Mouse (Mus musculus) central nervous system, embryonic 18 days (tissue): ENCODE measurements around the gene Gm11020. TPM values are rescaled to one million over a fixed set of nuclear protein-coding genes. Genes with fewer than 3 reads are reported as not detected.

Source experiments
- polyA plus RNA-seq: library from polyadenylated mRNA; depleted of rRNA; stranded (reverse); fragments of >200 nt; gene quantifications from 2 replicates; pipeline ENCODE4 v1.2.3, GENCODE M21; 2012; rRNA removed

Gm11020 gene
- not detected in 2 replicates for polyA plus RNA-seq

DNA sequence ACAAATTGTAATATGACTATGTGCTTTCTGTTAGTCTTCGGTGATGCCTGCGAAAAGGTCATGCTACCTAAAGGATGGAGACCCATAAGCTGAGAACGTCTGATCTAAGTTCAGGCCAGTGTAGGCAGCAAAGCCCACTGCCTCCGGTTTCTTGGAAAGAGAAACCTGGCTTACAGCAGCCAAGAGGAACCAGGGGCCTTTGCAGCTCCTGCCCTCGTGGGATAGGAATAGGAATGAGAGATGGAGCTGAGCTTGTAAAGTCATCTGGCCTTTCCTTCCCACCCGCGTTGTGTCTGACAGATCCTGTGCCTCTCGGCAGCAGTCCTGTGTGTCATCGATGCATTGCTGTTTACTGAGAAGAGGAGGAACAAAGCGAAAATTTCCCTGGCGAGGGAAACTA is at the start of gene Gm11020:
Gene Gm11020 (plus strand): TSS at position 301 of the 400 bp plus-strand sequence.

DNA sequence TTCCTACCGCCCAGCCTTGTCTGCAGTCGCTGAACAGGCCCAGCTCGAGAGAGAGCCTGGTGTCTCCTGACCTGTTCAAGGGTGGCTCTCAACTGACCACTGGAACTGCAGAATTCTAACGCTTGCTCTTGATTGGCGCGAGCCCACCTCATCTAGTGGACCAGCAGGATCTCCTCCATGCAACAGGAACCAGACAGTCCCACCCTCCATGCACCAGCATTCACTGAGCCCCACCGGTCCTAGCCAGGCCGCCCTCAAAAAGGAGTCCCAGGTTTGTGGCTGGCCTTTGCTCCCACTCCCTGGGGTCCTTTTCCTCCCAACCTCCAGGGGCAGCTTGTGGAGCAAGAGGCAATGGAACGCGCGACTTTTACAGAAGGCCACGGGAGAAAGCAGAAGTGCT is 28.3 kb upstream of the Gm11020 start, which contains the start of gene Cmtm2a:
Gene Cmtm2a (minus strand): TSS at position 101 of the 400 bp plus-strand sequence.

DNA sequence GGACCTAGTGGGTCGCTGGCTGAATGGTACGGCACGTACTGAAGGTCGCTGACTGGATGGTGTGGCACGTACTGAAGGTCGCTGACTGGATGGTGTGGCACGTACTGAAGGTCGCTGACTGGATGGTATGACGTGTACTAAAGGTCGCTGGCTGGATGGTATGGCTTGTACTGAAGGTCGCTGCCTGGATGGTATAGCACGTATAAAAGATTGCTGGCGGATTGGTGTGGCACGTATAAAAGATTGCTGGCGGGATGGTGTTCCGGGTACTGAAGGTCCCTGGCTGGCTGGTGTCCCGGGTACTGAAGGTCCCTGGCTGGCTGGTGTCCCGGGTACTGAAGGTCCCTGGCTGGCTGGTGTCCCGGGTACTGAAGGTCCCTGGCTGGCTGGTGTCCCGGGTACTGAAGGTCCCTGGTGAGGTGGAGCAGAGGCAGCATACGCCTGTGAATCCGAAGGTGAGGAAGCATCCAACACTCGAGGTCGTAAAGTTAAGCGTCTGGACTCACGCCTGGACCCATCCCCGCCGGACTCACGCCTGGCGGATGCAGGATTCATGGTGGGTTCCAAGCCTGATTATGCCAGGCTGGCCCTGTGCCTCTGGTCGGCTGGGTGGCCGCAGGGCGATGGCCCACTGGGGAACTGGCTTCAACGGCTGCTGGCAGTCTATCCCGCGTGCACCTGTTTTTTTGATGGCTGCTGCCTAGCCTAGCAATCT is 11.8 kb upstream of the Gm11020 start, which contains the start of the genes Gm45711 and Cmtm1:
Gene Gm45711 (minus strand): TSS at position 641 of the 715 bp plus-strand sequence.
Gene Cmtm1 (minus strand): TSS at position 705 of the 715 bp plus-strand sequence.

DNA sequence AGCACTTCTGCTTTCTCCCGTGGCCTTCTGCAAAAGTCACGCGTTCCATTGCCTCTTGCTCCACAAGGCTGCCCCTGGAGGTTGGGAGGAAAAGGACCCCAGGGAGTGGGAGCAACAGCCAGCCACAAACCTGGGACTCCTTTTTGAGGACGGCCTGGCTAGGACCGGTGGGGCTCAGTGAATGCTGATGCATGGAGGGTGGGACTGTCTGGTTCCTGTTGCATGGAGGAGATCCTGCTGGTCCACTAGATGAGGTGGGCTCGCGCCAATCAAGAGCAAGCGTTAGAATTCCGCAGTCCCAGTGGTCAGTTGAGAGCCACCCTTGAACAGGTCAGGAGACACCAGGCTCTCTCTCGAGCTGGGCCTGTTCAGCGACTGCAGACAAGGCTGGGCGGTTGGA is 563 bp downstream of the Gm11020 start, which contains the start of gene Cmtm2b:
Gene Cmtm2b (plus strand): TSS at position 301 of the 400 bp plus-strand sequence.

DNA sequence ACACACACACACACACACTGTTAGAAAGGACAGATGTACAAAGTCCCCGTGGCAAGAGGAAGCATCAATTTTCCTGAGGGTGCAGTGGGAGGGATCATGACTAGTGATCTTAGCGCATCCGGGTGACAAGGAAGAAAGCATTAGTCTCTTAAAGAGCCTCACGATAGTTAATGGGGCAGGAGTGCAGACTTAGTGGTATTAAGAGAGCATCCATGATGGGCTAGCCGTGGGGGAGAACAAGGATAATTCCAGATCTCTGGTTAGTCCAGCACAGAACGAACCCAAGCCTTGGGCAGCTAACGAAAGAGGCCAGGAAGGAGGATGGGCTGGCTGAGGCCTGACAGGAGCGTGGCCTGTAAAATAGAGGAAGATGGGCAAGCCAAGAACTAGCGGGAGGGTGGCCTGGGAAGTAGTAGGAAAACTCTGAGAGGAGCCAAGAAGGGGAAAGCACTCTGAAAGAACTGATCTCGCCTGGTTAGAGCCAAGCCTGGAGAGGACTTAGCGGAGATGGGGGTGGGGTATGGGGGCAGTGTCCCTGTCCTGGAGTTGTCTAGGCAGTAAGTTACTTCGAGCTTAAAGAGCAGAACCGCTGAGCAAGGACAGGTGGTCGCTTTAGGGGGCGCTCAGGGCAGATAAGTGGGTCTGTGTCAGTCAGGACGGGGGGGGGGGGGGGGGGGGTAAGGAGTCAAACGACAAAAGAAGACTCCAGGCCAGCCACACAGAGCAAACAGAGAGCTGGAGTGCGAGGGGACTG is 18.0 kb downstream of the Gm11020 start, which contains the start of gene Cmtm3:
Gene Cmtm3 (plus strand): TSS at position 182 of the 754 bp plus-strand sequence.

Other genes starting within 250 kb of the Gm11020 start
- gene Cdh5, start 219.9 kb upstream of the Gm11020 start, polyA plus RNA-seq = 13.8 and 15.6 TPM in 2 replicates
- 25.1 and 27.4 TPM in 2 replicates for gene Bean1, start 151.1 kb upstream of the Gm11020 start, polyA plus RNA-seq
- gene Tk2, start 73.0 kb upstream of the Gm11020 start, polyA plus RNA-seq = 43.6 and 44.3 TPM in 2 replicates
- gene Cklf, start 70.7 kb upstream of the Gm11020 start, polyA plus RNA-seq = 44.5 and 47.3 TPM in 2 replicates
- gene Cmtm2a, start 28.4 kb upstream of the Gm11020 start, polyA plus RNA-seq = not detected in 2 replicates
- gene Gm45711, start 11.5 kb upstream of the Gm11020 start, polyA plus RNA-seq = not detected in 2 replicates
- 0.10 TPM in 1 of 2 replicates, not detected in the other for gene Cmtm1, start 11.4 kb upstream of the Gm11020 start, polyA plus RNA-seq
- not detected in 2 replicates for gene Cmtm2b, start 663 bp downstream of the Gm11020 start, polyA plus RNA-seq
- gene Cmtm3, start 17.8 kb downstream of the Gm11020 start, polyA plus RNA-seq = 48.1 and 55.4 TPM in 2 replicates
- 24.1 and 24.6 TPM in 2 replicates for gene Cmtm4, start 74.2 kb downstream of the Gm11020 start, polyA plus RNA-seq
- gene Dync1li2, start 121.5 kb downstream of the Gm11020 start, polyA plus RNA-seq = 108 and 110 TPM in 2 replicates
- 0.52 and 0.80 TPM in 2 replicates for gene Terb1, start 188.3 kb downstream of the Gm11020 start, polyA plus RNA-seq
- gene Nae1, start 213.1 kb downstream of the Gm11020 start, polyA plus RNA-seq = 91.5 and 98.5 TPM in 2 replicates
- 2.6 and 2.8 TPM in 2 replicates for gene Car7, start 213.1 kb downstream of the Gm11020 start, polyA plus RNA-seq